Mouse (Mus musculus) intestine, embryonic 15.5 days (tissue): ENCODE data around the gene Rims4. TPM values are rescaled to one million over a fixed set of nuclear protein-coding genes. Genes with fewer than 3 reads are reported as not detected.

ENCODE experiments used
- ATAC-seq: fragments of 200-750 bp; cut with Nextera tagmentation; 2 replicates; pipeline ENCODE4 v1.8.0; 2017; ENCODE audit warnings: moderate TSS enrichment, moderate library complexity
- H3K27ac ChIP-seq: fragments of 300-500 bp; sonication (generic); 2 replicates; pipeline ENCODE4 v1.5.1; 2015; ENCODE audit warnings: mild to moderate bottlenecking, inconsistent platforms
- H3K27me3 ChIP-seq: fragments of 300-500 bp; sonication (generic); replicated peaks from 2 replicates; pipeline ENCODE4 v1.6.1; 2015; ENCODE audit warnings: inconsistent platforms
- H3K36me3 ChIP-seq: fragments of 300-500 bp; sonication (generic); 2 replicates; pipeline ENCODE4 v1.6.1; 2015; ENCODE audit warnings: inconsistent platforms
- H3K4me1 ChIP-seq: fragments of 300-500 bp; sonication (generic); replicated peaks from 2 replicates; pipeline ENCODE4 v1.6.1; 2015; ENCODE audit warnings: inconsistent platforms
- H3K4me2 ChIP-seq: fragments of 300-500 bp; sonication (generic); replicated peaks from 2 replicates; pipeline ENCODE4 v1.6.1; 2015; ENCODE audit warnings: mild to moderate bottlenecking, inconsistent platforms
- H3K4me3 ChIP-seq: fragments of 300-500 bp; sonication (generic); replicated peaks from 2 replicates; pipeline ENCODE4 v1.5.1; 2015; ENCODE audit warnings: inconsistent platforms
- H3K9ac ChIP-seq: fragments of 300-500 bp; sonication (generic); 2 replicates; pipeline ENCODE4 v1.6.1; 2015; ENCODE audit warnings: inconsistent platforms
- H3K9me3 ChIP-seq: fragments of 300-500 bp; sonication (generic); 2 replicates; pipeline ENCODE4 v1.6.1; 2016; ENCODE audit warnings: inconsistent platforms
- WGBS: fragments of 180-500 bp; shearing (Covaris S2); methylation state at CpG from one replicate; pipeline ENCODE4 v1.1.7; 2015; 5-methylcytosine and 5-hydroxymethylcytosine counted together
- polyA plus RNA-seq: library from polyadenylated mRNA; unstranded; fragments of >200 nt; fragmentation: Nextera tagmentation; extraction: Ambion mirVana; gene quantifications from 2 replicates; pipeline ENCODE4 v1.2.1, GENCODE M21; 2015

Gene Rims4
- polyA plus RNA-seq, 1 experiment from 2014 or later = 0.90 TPM

DNA sequence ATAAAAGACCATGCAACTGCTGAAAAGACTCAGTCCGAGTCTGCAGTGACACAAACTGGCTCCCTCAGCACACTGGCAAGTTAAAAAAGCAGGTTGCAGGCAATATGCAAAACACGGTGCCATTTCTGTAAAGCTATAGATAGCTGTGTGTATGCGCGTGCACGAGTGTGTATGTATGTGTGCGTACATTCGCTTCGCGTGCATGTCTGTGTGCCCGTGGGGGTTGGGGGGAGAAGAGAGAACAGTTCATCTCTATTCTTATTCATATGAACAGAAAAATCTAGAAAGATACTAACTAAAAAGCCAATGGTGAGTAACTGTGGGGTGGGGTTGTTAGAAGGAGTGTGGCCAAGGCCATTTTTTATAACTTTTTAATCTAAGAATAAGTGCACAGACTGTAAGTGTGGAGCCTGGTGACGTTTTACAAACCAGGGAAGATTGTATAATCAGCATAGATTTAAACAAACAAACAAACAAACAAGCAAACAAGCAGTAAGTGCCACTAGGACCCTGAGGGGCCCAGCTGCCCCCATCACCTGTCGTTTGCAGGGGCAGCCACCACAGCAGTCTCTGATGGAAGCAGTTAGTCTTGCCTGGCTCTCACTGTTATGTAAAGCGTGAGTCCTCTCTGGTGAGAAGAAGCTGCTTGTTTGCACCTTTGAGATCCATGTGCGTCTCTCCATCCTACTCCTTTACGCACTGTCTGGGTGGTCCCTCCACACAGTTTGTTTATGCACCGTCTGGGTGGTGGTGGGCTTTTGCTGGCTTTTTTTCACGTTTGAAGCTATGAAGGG lies 35.4 kb downstream of the Rims4 start:
- no peaks in the 10 kb centered on the region for H3K27me3 ChIP-seq
- H3K4me3 ChIP-seq = no peak overlapping the region
- no peaks in the 10 kb centered on the region for H3K4me1 ChIP-seq
- no peaks in the 10 kb centered on the region for H3K36me3 ChIP-seq
- WGBS = 60% methylated on average over 17 of the region's 17 CpGs
- no peak overlapping the region for H3K27ac ChIP-seq
- H3K9ac ChIP-seq = no peak overlapping the region
- ATAC-seq = no peak
- H3K4me2 ChIP-seq = no peak overlapping the region
- H3K9me3 ChIP-seq = no peaks in the 10 kb centered on the region

- WGBS = 73% methylated on average over 6 of the region's 6 CpGs
- no peak overlapping the region for H3K4me3 ChIP-seq
- no peak overlapping the region for H3K27ac ChIP-seq
- H3K4me1 ChIP-seq = no peaks in the 10 kb centered on the region
- H3K9me3 ChIP-seq = no peaks in the 10 kb centered on the region
- H3K36me3 ChIP-seq = no peaks in the 10 kb centered on the region
- no peak overlapping the region for H3K9ac ChIP-seq
- H3K4me2 ChIP-seq = no peak overlapping the region
- no peak for ATAC-seq
- no peaks in the 10 kb centered on the region for H3K27me3 ChIP-seq
Observed at GRCm38 (mm10) chr2:163880891-163881290, 37.6 kb downstream of the Rims4 start.

- ATAC-seq = no peak
- Histone ChIP-seq H3K27ac (no peak overlapping the region), H3K9ac (no peak overlapping the region), H3K9me3 (no peaks in the 10 kb centered on the region), H3K4me1 (no peaks in the 10 kb centered on the region), H3K27me3 (no peaks in the 10 kb centered on the region), H3K36me3 (no peaks in the 10 kb centered on the region), H3K4me3 (no peak overlapping the region), H3K4me2 (no peak overlapping the region)
- 64% methylated on average over 14 of the region's 14 CpGs for WGBS
Observed at GRCm38 (mm10) chr2:163876830-163877498, 41.5 kb downstream of the Rims4 start.

- H3K4me2 ChIP-seq = no peak overlapping the region
- no peak overlapping the region for H3K27ac ChIP-seq
- no peak overlapping the region for H3K4me3 ChIP-seq
- H3K4me1 ChIP-seq = no peaks in the 10 kb centered on the region
- H3K9me3 ChIP-seq = no peaks in the 10 kb centered on the region
- no peak overlapping the region for H3K9ac ChIP-seq
- no peak for ATAC-seq
- H3K36me3 ChIP-seq = no peaks in the 10 kb centered on the region
- 82% methylated on average over 7 of the region's 7 CpGs for WGBS
- H3K27me3 ChIP-seq = no peaks in the 10 kb centered on the region
Observed at GRCm38 (mm10) chr2:163875484-163875883, 43.0 kb downstream of the Rims4 start.

DNA sequence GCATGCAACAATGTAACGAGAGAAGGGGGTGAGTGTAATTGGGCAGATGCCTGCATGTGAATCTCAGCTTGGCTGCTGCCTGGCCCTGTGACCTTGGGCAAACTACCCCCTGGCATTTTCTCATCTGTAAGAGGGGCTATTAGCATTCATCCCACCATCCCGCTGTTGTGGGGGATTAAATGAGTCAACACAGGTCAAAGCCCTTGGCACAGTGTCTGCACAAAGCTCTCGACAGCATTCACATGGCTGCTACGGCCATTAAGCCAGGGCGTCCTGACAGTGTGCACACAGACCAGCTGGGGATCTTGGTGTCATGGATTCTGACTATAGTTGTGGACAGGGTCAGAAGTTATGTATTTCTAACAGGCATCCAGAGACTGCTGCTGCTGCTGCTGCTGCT lies 43.6 kb downstream of the Rims4 start:
- H3K9ac ChIP-seq = no peak overlapping the region

GRCm38 (mm10) chr2:163871906-163872305 lies 46.6 kb downstream of the Rims4 start:
- WGBS = 39% methylated on average over 3 of the region's 3 CpGs
- Histone ChIP-seq H3K4me1 (no peaks in the 10 kb centered on the region), H3K36me3 (no peaks in the 10 kb centered on the region), H3K27ac (no peak overlapping the region), H3K4me3 (no peak overlapping the region), H3K27me3 (no peaks in the 10 kb centered on the region), H3K9ac (no peak overlapping the region), H3K4me2 (no peak overlapping the region), H3K9me3 (no peaks in the 10 kb centered on the region)
- ATAC-seq = no peak

More for the DNA sequence above, 43.6 kb downstream of the Rims4 start:
- no peaks in the 10 kb centered on the region for H3K36me3 ChIP-seq
- ATAC-seq = no peak
- 49% methylated on average over 5 of the region's 5 CpGs for WGBS
- no peaks in the 10 kb centered on the region for H3K27me3 ChIP-seq
- no peak overlapping the region for H3K4me3 ChIP-seq
- no peak overlapping the region for H3K27ac ChIP-seq
- no peaks in the 10 kb centered on the region for H3K9me3 ChIP-seq
- H3K4me1 ChIP-seq = no peaks in the 10 kb centered on the region
- no peak overlapping the region for H3K4me2 ChIP-seq

- no peak overlapping the region for H3K4me2 ChIP-seq
- no peaks in the 10 kb centered on the region for H3K36me3 ChIP-seq
- H3K9ac ChIP-seq = no peak overlapping the region
- no peak for ATAC-seq
- no peaks in the 10 kb centered on the region for H3K4me1 ChIP-seq
- H3K4me3 ChIP-seq = no peak overlapping the region
- no peaks in the 10 kb centered on the region for H3K9me3 ChIP-seq
- WGBS = 84% methylated on average over 4 of the region's 4 CpGs
- no peak overlapping the region for H3K27ac ChIP-seq
- no peaks in the 10 kb centered on the region for H3K27me3 ChIP-seq
Observed at GRCm38 (mm10) chr2:163871266-163871665, 47.2 kb downstream of the Rims4 start.

DNA sequence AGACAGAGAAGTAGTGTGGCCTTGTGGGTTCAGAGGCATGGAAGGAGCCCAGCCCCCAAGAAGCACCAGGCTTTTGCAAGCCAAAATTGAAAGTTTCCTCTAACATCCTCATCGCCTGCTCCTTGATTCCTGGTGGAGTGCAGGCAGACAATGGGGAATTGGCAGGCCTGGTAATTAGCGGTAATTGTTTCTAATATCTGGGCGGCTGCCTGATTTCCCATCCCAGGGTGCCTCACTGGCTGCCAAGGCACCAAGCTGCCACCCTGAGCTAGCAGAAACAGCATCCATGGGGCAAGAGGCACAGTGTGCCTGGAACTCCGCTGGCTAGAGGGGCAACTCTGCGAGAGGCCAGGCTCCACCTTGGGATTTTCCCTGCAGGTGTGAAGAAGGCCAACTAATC lies 48.7 kb downstream of the Rims4 start:
- H3K9ac ChIP-seq = no peak overlapping the region
- no peak overlapping the region for H3K4me3 ChIP-seq
- no peaks in the 10 kb centered on the region for H3K4me1 ChIP-seq
- no peak overlapping the region for H3K27ac ChIP-seq
- H3K4me2 ChIP-seq = no peak overlapping the region
- H3K36me3 ChIP-seq = no peaks in the 10 kb centered on the region
- no peak for ATAC-seq
- WGBS = 42% methylated on average over 5 of the region's 5 CpGs
- H3K9me3 ChIP-seq = no peaks in the 10 kb centered on the region
- H3K27me3 ChIP-seq = no peaks in the 10 kb centered on the region

DNA sequence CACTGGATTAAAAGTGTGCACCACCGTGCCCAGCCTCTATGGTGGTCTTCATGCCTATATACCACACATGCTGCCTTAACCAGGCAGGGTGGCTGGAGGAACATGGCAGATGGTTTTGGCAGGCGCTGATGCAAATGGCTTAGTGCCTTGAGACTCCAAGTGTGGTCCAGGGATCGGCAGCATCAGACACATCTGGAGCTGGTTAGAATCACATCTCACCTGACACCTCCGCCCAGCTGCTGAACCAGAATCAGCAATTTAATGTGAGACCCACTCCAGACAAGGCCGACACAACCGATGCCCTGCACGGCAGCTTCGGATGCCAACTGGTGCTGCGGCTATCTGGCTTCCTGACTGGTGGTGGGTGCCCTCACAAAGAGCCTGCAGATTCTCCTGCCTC lies 52.4 kb downstream of the Rims4 start:
- Histone ChIP-seq H3K36me3 (no peaks in the 10 kb centered on the region), H3K27me3 (no peaks in the 10 kb centered on the region), H3K4me1 (no peaks in the 10 kb centered on the region), H3K4me2 (no peak overlapping the region), H3K9ac (no peak overlapping the region), H3K4me3 (no peak overlapping the region), H3K27ac (no peak overlapping the region), H3K9me3 (no peaks in the 10 kb centered on the region)
- WGBS = 87% methylated on average over 9 of the region's 9 CpGs
- no peak for ATAC-seq

DNA sequence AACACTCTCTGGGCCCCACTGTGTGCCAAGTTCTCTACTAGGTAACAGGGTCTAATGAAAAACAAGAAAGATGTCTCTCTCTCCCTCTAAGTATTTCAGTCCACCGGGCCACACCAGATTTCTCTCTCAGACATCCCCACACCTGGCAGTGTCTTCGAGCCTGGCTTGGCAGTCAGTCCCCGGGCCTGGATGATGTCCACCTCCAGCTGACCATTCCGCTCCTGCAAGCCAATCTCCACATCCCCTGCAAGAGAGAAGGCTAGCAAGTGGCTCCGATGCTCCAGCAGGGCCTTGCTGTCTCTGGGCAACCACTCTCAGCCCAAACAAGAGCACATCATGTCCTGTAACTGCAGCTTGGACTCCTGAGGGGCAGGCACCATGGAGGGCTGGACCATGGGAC lies 53.2 kb downstream of the Rims4 start:
- no peak overlapping the region for H3K4me3 ChIP-seq
- H3K27ac ChIP-seq = no peak overlapping the region
- H3K9ac ChIP-seq = no peak overlapping the region
- no peaks in the 10 kb centered on the region for H3K9me3 ChIP-seq
- H3K4me1 ChIP-seq = no peaks in the 10 kb centered on the region
- H3K36me3 ChIP-seq = no peaks in the 10 kb centered on the region
- no peak overlapping the region for H3K4me2 ChIP-seq
- no peaks in the 10 kb centered on the region for H3K27me3 ChIP-seq
- WGBS = 94% methylated on average over 5 of the region's 5 CpGs
- ATAC-seq = no peak

DNA sequence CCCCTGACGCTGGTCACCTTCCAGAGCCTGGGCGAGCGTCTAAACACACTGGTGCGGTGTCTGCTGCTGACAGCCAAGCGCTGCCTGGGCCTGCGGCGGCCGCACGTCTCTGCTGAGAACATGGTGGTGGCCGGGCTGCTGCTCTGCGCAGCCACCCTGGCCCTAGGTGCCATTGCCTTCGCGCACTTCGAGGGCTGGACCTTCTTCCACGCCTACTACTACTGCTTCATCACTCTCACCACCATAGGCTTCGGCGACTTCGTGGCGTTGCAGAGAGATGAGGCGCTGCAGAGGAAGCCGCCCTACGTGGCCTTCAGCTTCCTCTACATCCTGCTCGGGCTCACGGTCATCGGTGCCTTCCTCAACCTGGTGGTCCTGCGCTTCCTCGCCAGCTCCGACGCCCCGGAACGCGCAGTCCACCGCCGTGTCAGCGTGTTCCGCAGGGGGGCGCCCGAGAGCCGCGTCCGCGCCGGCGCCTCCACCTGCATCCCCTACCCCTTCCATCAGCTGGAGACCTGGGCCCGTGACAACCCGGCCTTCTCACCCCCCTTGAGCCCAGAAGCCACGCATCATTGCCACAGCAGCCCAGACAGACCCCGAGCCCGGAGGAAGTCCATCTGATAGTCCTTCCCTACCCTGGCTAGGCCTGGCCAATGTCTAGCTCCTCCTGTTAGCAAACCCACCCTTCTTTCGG lies 60.1 kb downstream of the Rims4 start:
- H3K9ac ChIP-seq = no peak overlapping the region
- ATAC-seq = peak; percentile 51; the same call in 1 of the 2 replicates
- H3K36me3 ChIP-seq = no peaks in the 10 kb centered on the region
- peak overlapping the region; percentile 40 for H3K4me2 ChIP-seq
- no peaks in the 10 kb centered on the region for H3K9me3 ChIP-seq
- no peak overlapping the region for H3K27ac ChIP-seq
- peaks cover 3% of the 10 kb centered on the region for H3K4me1 ChIP-seq
- H3K4me3 ChIP-seq = no peak overlapping the region
- peaks cover 51% of the 10 kb centered on the region for H3K27me3 ChIP-seq
- 13% methylated on average over 50 of the region's 50 CpGs for WGBS

GRCm38 (mm10) chr2:163857233-163857632 lies 61.2 kb downstream of the Rims4 start:
- peaks cover 3% of the 10 kb centered on the region for H3K4me1 ChIP-seq
- H3K27me3 ChIP-seq = peaks cover 59% of the 10 kb centered on the region
- no peaks in the 10 kb centered on the region for H3K9me3 ChIP-seq
- H3K9ac ChIP-seq = no peak overlapping the region
- ATAC-seq = no peak
- H3K36me3 ChIP-seq = no peaks in the 10 kb centered on the region
- WGBS = 69% methylated on average over 6 of the region's 6 CpGs
- H3K4me2 ChIP-seq = no peak overlapping the region
- H3K27ac ChIP-seq = no peak overlapping the region
- no peak overlapping the region for H3K4me3 ChIP-seq
